Mouse (Mus musculus): ENCODE results near the gene Dusp11.

DNA sequence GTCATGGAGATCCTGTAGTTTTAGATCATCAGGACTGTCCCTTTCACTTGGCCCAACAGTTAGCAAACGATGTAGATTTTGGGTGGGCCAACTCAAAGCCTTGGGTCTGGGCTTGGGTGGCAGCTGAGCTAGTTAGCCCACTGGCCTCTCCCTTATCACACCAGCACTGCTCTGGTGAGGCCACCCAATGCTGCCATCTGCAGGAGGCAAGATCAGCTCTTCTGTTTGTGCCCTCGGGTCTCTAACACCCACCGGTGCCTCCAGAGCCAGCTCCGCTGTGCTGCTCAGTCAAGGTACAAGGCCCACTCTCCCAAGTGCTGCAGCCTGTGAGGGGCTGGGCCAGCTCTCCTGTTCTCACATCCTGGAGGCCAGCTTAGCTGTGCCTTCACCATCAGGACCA is 5.2 kb upstream of the Dusp11 start:
- TF ChIP-seq CTCF (IDR thresholded peaks at IDR 0.05; ENCODE audit: borderline replicate concordance, extremely low read depth, insufficient read depth, insufficient read length): no peak
- no peak for TF ChIP-seq POLR2A (IDR thresholded peaks at IDR 0.05; ENCODE audit: borderline replicate concordance, extremely low read depth, insufficient read depth, insufficient read length, poor library complexity, severe bottlenecking)
